Mouse (Mus musculus) layer of hippocampus, adult 6 months (tissue): ENCODE measurements around the gene Mrps5. TPM values are rescaled to one million over a fixed set of nuclear protein-coding genes. Genes with fewer than 3 reads are reported as not detected.

ENCODE experiments used
- long read RNA-seq, 2 experiments: library from polyadenylated mRNA; unstranded; transcript quantifications; one replicate each; pipeline ENCODE4 v2.0.0; 2019 to 2020
- polyA plus RNA-seq: library from polyadenylated mRNA; unstranded; fragments of <200 nt; fragmentation: Nextera tagmentation; gene quantifications from 2 replicates; pipeline ENCODE4 v1.2.3, GENCODE M21; 2021

Gene Mrps5
- polyA plus RNA-seq, result 123 and 126 TPM in 2 replicates
- long read RNA-seq, experiment 1, full-length matches to known transcripts, result 27 of 80 reads
- long read RNA-seq, experiment 1, partial matches to known transcripts, result 47 of 80 reads
- long read RNA-seq, experiment 1, other reads (novel, unspliced or antisense), result 6 of 80 reads
- long read RNA-seq, experiment 2, full-length matches to known transcripts, result 207 of 223 reads
- long read RNA-seq, experiment 2, partial matches to known transcripts, result 5 of 223 reads
- long read RNA-seq, experiment 2, other reads (novel, unspliced or antisense), result 11 of 223 reads

GRCm38 (mm10) chr2:127586694-127587513 lies at the start of gene Mrps5, which contains the start of gene Zfp661:
Gene Mrps5 (plus strand): TSS chr2:127587222.
Gene Zfp661 (minus strand): TSS chr2:127587094.

DNA sequence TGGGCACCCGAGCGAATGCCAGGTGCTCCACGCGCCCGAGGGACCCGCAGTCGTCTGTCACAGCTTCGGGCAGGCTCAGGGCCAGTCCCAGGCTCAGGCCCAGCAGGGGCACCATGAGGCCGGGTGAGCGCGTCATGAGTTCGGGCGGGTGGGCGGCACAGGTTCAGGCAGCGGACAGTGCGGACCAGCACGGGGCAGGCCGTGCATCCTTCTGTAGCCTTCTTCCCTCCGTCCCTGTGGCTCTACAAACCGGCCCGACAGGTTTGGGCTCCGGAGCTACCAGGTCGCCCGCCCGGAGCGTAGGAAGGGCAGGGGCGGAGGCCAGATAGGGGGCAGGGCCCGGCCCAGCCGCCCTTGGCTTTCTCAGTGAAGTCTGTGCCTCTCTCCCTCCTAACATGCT lies 45.8 kb upstream of the Mrps5 start, which contains the start of gene Prom2:
Prom2 (minus strand) TSS at position 283 of the 400 bp plus-strand sequence.

DNA sequence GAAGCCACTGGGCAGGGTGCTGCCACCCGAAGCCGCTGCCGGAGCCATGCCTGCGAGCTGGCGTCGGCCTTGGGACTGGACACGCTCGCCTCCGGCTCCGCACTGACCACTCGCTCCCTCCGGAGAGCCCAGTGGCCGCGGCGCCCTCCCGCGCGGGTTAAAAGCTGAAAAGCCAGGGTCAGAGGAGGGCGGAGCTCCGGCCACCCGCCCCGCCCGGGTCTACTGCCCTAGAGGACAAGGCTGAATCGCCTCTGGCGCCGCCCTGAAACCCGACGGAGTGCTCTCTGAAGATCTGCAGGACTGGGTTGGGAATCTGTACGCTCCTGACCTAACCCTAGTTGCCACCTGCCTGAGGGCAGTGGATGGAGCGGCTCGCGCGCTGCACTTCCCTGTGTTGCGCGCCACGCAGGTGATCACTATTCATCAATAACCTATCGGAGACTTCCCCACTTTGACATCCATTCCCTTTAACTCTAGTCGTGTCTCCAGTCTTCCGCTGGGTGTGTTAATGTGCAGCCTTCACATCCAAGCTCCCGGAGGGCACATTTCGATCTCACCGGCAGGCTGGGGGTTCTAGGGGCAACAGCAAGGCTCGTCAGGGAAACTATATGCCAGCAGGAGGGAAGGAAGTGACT lies 69.2 kb downstream of the Mrps5 start, which contains the start of gene Mal:
Mal (minus strand) TSS at position 610 of the 635 bp plus-strand sequence.

Other genes with a start within 250 kb of the Mrps5 start
- not detected in 2 replicates for gene Astl, start 248.6 kb upstream of the Mrps5 start, polyA plus RNA-seq
- 0.68 and 0.88 TPM in 2 replicates for gene Adra2b, start 224.0 kb upstream of the Mrps5 start, polyA plus RNA-seq
- not detected in 2 replicates for gene Gpat2, start 162.0 kb upstream of the Mrps5 start, polyA plus RNA-seq
- 39.0 and 41.6 TPM in 2 replicates for gene Fahd2a, start 142.7 kb upstream of the Mrps5 start, polyA plus RNA-seq
- 37.6 and 39.6 TPM in 2 replicates for gene Kcnip3, start 65.1 kb upstream of the Mrps5 start, polyA plus RNA-seq
- 0.16 and 0.30 TPM in 2 replicates for gene Prom2, start 45.8 kb upstream of the Mrps5 start, polyA plus RNA-seq
- 2.1 and 2.8 TPM in 2 replicates for gene Zfp661, start 128 bp upstream of the Mrps5 start, polyA plus RNA-seq
- 112 and 148 TPM in 2 replicates for gene Mal, start 69.5 kb downstream of the Mrps5 start, polyA plus RNA-seq
- gene Mall, start 142.7 kb downstream of the Mrps5 start, polyA plus RNA-seq, result 0.35 and 0.38 TPM in 2 replicates
- 7.1 and 8.3 TPM in 2 replicates for gene Nphp1, start 201.7 kb downstream of the Mrps5 start, polyA plus RNA-seq
- gene Mtln, start 205.3 kb downstream of the Mrps5 start, polyA plus RNA-seq, result 134 and 146 TPM in 2 replicates
- not detected in 2 replicates for gene Bub1, start 244.6 kb downstream of the Mrps5 start, polyA plus RNA-seq